Mouse (Mus musculus): Measurements from ENCODE around the gene Gm20903. TPM values are rescaled to one million over a fixed set of nuclear protein-coding genes. Genes with fewer than 3 reads are reported as not detected.
"Not testable (repeated sequence)": the region's sequence is repeated elsewhere in the genome, so short reads cannot be mapped to it uniquely, and the experiment has no call there.

The Gm20903 gene
- polyA plus RNA-seq (2017; shearing (Covaris generic)): not detected

DNA sequence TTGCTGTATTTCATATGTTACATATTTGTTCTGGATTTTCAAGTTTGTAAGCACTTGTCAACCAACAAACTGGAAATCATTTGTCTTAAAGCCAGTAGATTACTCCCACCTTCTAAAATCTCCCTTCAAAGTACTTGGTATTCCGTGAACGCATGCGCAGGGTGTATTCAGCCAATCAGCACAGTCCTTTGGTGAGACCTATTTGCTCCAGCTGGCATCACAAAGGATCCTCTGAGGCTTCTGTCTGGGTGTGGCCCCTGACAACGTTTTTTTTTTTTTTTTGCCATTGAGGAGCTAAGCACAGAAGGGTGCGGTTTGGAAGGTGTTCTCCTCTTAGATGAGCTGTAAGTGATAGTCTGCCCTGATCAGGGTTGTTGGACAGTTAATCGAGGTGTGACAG is at the start of gene Gm20903:
Gene Gm20903 (plus strand): TSS at position 301 of the 400 bp plus-strand sequence.
- not testable (repeated sequence) for ATAC-seq
